Mouse (Mus musculus) liver, embryonic 16.5 days (tissue): ENCODE results near the gene Anapc7. TPM values are rescaled to one million over a fixed set of nuclear protein-coding genes. Genes with fewer than 3 reads are reported as not detected.
A peak's percentile ranks its signal among the peaks of the same experiment; 100 is the strongest.

Source experiments
- ATAC-seq: fragments of 200-750 bp; cut with Nextera tagmentation; 2 replicates; pipeline ENCODE4 v1.8.0; 2017; ENCODE audit warnings: low read depth, mild to moderate bottlenecking, moderate number of reproducible peaks, moderate library complexity
- H3K27ac ChIP-seq: fragments of 300-500 bp; sonication (generic); 2 replicates; pipeline ENCODE4 v1.5.1; 2014; ENCODE audit warnings: mild to moderate bottlenecking, low read length
- H3K27me3 ChIP-seq: fragments of 300-500 bp; sonication (generic); 2 replicates; pipeline ENCODE4 v1.6.1; 2014; ENCODE audit warnings: low read depth, low read length, mixed read lengths; ENCODE audit not compliant: control insufficient read depth, insufficient read depth
- H3K36me3 ChIP-seq: fragments of 300-500 bp; sonication (generic); 2 replicates; pipeline ENCODE4 v1.6.1; 2014; ENCODE audit warnings: mild to moderate bottlenecking; ENCODE audit not compliant: control insufficient read depth, insufficient read depth
- H3K4me1 ChIP-seq: fragments of 300-500 bp; sonication (generic); 2 replicates; pipeline ENCODE4 v1.6.1; 2014; ENCODE audit warnings: low read depth, low read length, mixed read lengths; ENCODE audit not compliant: control insufficient read depth
- H3K4me2 ChIP-seq: fragments of 300-500 bp; sonication (generic); 2 replicates; pipeline ENCODE4 v1.6.1; 2014; ENCODE audit warnings: low read depth, low read length, mixed read lengths
- H3K4me3 ChIP-seq: fragments of 300-500 bp; sonication (generic); 2 replicates; pipeline ENCODE4 v1.5.1; 2014; ENCODE audit warnings: low read depth, mild to moderate bottlenecking, low read length
- H3K9ac ChIP-seq: fragments of 300-500 bp; sonication (generic); 2 replicates; pipeline ENCODE4 v1.6.1; 2014; ENCODE audit warnings: low read depth, low read length
- H3K9me3 ChIP-seq: fragments of 300-500 bp; sonication (generic); replicated peaks from 2 replicates; pipeline ENCODE4 v1.6.1; 2016; ENCODE audit warnings: low read length; ENCODE audit not compliant: control insufficient read depth
- WGBS: fragments of 180-500 bp; shearing (Covaris S2); extraction: QIAGEN DNeasy Blood & Tissue Kit; methylation state at CpG from one replicate; pipeline ENCODE4 v1.1.7; 2014; ENCODE audit not compliant: insufficient replicate concordance; 5-methylcytosine and 5-hydroxymethylcytosine counted together
- polyA plus RNA-seq: library from polyadenylated mRNA; unstranded; fragments of >200 nt; fragmentation: Nextera tagmentation; extraction: Ambion mirVana; gene quantifications from 2 replicates; pipeline ENCODE4 v1.2.1, GENCODE M21; 2015

The Anapc7 gene
- polyA plus RNA-seq, 1 experiment from 2014 or later = 14.9 TPM

DNA sequence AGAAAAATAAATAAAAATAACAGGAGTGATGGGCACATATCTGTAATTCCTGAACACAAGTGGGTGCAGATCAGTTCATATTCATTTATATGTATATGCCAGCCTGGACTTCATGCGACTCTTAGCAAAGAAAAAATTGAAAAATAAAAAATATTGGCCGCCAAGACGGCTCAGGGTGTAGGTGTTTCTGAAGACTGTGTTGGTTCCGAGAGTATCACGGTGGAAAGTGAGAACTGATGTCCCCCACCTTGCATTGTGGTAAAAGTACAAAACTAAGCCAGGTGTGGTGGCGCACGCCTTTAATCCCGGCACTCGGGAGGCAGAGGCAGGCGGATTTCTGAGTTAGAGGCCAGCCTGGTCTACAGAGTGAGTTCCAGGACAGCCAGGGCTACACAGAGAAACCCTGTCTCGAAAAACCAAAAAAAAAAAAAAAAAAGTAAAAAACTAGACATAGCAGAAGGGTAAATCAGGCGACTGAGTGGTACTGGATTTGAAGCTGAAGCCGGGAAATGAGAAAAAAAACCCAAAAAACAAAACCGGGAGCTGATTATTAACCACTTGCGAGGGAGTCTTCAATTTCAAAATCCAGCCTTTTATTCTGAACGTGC, 30.2 kb upstream of the Anapc7 start:
- WGBS = 46% methylated on average over 15 of the region's 16 CpGs
- Histone ChIP-seq H3K27me3 (no peaks in the 10 kb centered on the region), H3K9me3 (no peaks in the 10 kb centered on the region), H3K27ac (no peak overlapping the region), H3K4me3 (peak overlapping the region; percentile 99), H3K9ac (peak overlapping the region; percentile 34; the same call in 1 of the 2 replicates), H3K36me3 (no peaks in the 10 kb centered on the region), H3K4me2 (peak overlapping the region; percentile 55), H3K4me1 (peaks cover 16% of the 10 kb centered on the region)
- ATAC-seq = no peak

DNA sequence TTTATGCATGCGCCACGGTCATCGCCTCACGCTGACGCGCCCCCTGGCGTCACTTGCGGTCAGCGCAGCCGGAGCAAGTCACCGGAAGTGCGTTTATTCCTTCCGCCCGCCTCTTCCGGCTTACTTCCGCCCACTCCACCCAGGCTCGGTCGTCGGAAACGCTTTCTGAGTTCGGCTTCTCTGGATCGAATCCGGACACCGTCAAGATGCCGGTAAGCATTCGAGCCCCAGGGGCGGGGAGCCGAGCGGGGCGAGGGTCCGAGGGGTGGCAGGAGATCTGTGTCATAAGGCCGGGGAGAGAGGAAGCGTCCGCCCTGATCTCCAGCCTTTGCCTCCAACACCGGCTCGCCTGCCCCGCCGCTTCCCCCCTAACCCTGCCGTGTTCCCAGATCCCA, 29.7 kb upstream of the Anapc7 start, which contains the start of gene Arpc3:
Gene Arpc3, plus strand, starts transcription at position 93 of the 395 bp plus-strand sequence.
- WGBS = 0% methylated on average over 39 of the region's 39 CpGs
- peak within 1 kb of the TSS; percentile 79 for H3K4me2 ChIP-seq
- no peaks in the 10 kb centered on the region for H3K27me3 ChIP-seq

DNA sequence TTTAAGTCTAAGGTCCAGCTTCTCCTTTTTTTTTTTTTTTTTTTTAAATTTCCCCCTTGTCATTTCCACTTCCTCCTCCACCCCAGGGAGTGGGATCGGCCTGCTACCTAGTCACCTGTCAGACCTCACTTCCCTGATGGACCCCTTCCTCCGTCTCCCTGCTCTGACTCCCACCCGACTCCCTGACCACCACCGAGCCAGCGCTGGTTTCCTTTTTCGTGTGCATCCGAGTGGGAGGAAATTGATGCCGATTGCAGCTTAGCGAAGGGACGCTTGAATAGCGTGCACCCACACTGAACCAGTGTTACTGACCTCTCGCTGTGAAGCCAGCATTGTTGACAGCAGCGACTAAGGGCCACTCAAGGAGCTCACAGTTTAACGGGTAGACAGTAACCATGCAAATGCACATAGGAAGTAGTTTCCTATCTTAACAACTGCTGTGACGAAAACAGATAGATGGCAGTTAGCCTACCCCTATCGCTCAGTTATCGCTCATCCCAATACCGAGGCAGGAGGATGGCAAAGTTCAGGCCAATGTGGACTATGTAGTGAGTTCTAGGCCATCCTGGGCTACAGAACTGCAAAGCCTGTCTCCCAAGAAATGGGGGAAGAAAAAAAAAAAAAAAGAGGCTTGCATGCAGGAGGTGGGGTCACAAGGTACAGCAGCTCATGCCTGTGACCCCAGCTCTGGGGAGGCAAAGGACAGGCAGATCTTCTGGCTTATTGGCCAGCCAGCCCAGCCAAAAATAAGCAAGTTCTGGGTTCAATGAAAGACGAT, 29.1 kb upstream of the Anapc7 start:
- H3K9me3 ChIP-seq = no peaks in the 10 kb centered on the region
- 6% methylated on average over 19 of the region's 19 CpGs for WGBS
- peak overlapping the region; percentile 79 for H3K4me2 ChIP-seq
- peak; percentile 35 for ATAC-seq
- H3K9ac ChIP-seq = peak overlapping the region; percentile 98
- peaks cover 4% of the 10 kb centered on the region; the same call in 1 of the 2 replicates for H3K36me3 ChIP-seq
- peak overlapping the region; percentile 76 for H3K27ac ChIP-seq
- H3K4me3 ChIP-seq = peak overlapping the region; percentile 99
- peaks cover 16% of the 10 kb centered on the region for H3K4me1 ChIP-seq
- H3K27me3 ChIP-seq = no peaks in the 10 kb centered on the region

More for the DNA sequence above, 29.7 kb upstream of the Anapc7 start, which contains the start of gene Arpc3:
- Histone ChIP-seq H3K4me1 (peaks cover 16% of the 10 kb centered on the region), H3K36me3 (peaks cover 2% of the 10 kb centered on the region; the same call in 1 of the 2 replicates), H3K4me3 (peak within 1 kb of the TSS; percentile 99), H3K27ac (peak within 1 kb of the TSS; percentile 76), H3K9ac (peak within 1 kb of the TSS; percentile 98), H3K9me3 (no peaks in the 10 kb centered on the region)
- peak; percentile 86 for ATAC-seq

DNA sequence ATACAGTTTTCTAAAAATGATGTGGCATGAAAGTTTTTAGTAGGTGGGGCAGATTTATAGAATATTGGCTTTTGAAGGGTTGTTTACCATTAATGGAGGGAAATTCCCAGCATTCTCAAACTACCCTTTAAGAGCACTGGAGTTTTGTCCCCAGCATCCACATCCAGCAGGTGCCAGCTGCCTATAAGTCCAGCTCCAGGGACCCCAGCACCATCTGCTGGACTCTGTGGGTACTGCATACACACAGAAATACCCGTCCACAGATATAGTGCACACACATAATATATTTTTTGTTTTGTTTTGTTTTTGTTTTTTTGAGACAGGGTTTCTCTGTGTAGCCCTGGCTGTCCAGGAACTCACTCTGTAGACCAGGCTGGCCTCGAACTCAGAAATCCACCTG, 27.6 kb upstream of the Anapc7 start:
- no peak overlapping the region for H3K9ac ChIP-seq
- H3K9me3 ChIP-seq = no peaks in the 10 kb centered on the region
- WGBS = 31% methylated on average over 2 of the region's 2 CpGs
- ATAC-seq = no peak
- H3K4me1 ChIP-seq = peaks cover 16% of the 10 kb centered on the region
- H3K27ac ChIP-seq = no peak overlapping the region
- H3K36me3 ChIP-seq = peaks cover 4% of the 10 kb centered on the region; the same call in 1 of the 2 replicates
- H3K4me2 ChIP-seq = no peak overlapping the region
- H3K4me3 ChIP-seq = no peak overlapping the region
- H3K27me3 ChIP-seq = no peaks in the 10 kb centered on the region

DNA sequence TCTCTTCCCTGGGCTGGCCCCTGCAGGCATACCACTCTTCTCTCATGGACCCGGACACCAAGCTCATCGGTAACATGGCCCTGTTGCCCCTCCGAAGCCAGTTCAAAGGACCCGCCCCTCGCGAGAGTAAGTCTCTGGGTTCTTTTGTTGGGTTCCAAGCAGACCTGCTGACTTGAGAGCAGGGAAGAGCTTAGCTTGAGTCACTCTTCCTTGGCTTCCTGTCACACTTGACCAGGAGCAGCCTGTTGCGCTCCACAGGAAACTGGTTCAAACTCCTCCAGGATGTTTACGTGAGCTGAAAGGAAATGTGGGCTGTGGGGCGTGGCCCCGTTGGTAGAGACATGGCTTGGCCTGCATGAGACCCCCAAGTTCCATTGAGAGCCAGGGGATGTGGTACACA, 24.7 kb upstream of the Anapc7 start:
- WGBS = 44% methylated on average over 10 of the region's 10 CpGs
- ATAC-seq = peak; percentile 27
- Histone ChIP-seq H3K36me3 (peaks cover 9% of the 10 kb centered on the region), H3K9me3 (no peaks in the 10 kb centered on the region), H3K27me3 (no peaks in the 10 kb centered on the region), H3K4me1 (peaks cover 11% of the 10 kb centered on the region), H3K4me2 (no peak overlapping the region), H3K4me3 (no peak overlapping the region), H3K9ac (no peak overlapping the region), H3K27ac (peak overlapping the region; percentile 6; the same call in 1 of the 2 replicates)

DNA sequence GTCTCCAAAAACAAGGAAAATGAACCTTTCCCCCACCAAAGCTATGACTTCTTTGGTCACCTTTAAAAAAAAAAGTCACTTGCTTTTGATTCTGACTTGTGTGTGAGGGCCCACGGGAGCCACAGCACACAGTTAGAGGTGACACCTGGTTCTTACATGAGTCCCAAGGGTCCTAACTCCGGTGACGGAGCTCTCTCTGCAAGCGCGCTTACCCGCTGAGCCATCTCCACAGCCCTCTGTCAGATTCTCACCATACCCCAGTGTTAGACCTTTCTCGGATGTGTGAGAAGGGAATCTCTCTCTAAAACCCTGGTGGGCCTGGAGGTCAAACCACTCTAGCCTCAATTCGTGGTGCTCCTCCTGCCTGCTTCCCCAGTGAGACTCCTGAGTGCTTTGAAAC, 24.0 kb upstream of the Anapc7 start:
- H3K27ac ChIP-seq = peak overlapping the region; percentile 12; the same call in 1 of the 2 replicates
- H3K4me3 ChIP-seq = no peak overlapping the region
- H3K9me3 ChIP-seq = no peaks in the 10 kb centered on the region
- peaks cover 9% of the 10 kb centered on the region for H3K4me1 ChIP-seq
- no peaks in the 10 kb centered on the region for H3K27me3 ChIP-seq
- no peak overlapping the region for H3K4me2 ChIP-seq
- peaks cover 14% of the 10 kb centered on the region for H3K36me3 ChIP-seq
- no peak overlapping the region for H3K9ac ChIP-seq
- no peak for ATAC-seq
- 75% methylated on average over 8 of the region's 8 CpGs for WGBS

DNA sequence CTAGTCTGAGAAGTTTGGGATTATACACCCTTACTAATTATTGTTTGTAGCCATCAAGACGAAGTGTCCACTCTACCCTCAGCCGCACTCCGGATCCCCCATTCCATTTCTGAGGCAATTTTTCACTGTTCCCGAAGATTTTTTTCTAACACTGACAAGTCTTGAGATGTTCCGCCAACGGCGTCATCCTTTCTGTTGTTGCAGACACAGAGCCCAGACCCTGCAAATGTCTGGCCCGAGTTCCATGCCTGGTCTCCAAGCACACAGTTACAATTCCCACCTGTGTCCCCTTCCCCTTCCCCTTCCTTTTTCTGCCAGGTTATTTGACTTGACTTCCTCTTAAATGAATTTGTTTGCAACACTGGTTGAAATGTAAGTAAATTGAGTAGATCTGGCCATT, 21.6 kb upstream of the Anapc7 start:
- no peak overlapping the region for H3K27ac ChIP-seq
- H3K4me2 ChIP-seq = no peak overlapping the region
- H3K4me1 ChIP-seq = no peaks in the 10 kb centered on the region; the same call in 1 of the 2 replicates
- H3K36me3 ChIP-seq = peaks cover 32% of the 10 kb centered on the region
- no peaks in the 10 kb centered on the region for H3K27me3 ChIP-seq
- no peak for ATAC-seq
- no peak overlapping the region for H3K9ac ChIP-seq
- H3K4me3 ChIP-seq = no peak overlapping the region
- H3K9me3 ChIP-seq = no peaks in the 10 kb centered on the region
- WGBS = 85% methylated on average over 8 of the region's 8 CpGs

DNA sequence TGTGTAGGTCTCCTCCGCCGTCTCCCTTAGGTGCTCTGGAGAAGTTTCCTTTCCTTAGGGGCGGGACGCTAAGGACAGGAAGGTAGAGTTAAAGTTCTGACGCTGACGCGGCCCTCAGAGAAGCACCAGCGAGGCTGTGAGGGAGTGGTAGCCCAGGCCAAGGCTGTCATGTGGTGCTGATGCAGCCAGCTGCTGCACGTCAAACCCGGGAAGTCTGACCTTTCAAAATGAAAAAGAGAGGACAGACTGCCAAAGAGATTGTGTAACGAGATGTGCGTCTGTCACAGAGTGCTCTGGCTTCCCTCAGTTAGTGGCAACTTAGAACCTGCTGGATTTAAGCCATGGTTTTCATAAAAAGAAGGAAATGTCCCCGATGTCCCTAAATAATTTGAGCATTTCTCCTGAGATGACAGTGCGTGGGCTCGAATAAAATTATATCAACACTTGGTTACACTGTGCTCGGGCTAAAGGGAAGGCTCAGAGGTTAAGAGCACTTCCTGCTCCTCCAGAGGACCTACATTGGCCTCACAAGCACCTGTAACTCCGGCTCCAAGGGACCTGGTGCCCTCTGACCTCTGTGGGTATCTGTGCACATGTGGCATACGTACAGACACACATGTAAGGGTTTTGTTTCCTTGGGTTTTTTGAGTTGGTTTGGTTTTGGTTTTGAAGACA, 20.7 kb upstream of the Anapc7 start:
- Histone ChIP-seq H3K9me3 (no peaks in the 10 kb centered on the region), H3K36me3 (peaks cover 37% of the 10 kb centered on the region), H3K4me2 (no peak overlapping the region), H3K4me1 (no peaks in the 10 kb centered on the region), H3K9ac (no peak overlapping the region), H3K27ac (no peak overlapping the region), H3K4me3 (no peak overlapping the region), H3K27me3 (no peaks in the 10 kb centered on the region)
- ATAC-seq = no peak
- WGBS = 69% methylated on average over 18 of the region's 18 CpGs
